Mouse (Mus musculus) bone marrow, adult 2 months (tissue): Measurements from ENCODE around the gene Brsk1. TPM values are rescaled to one million over a fixed set of nuclear protein-coding genes. Genes with fewer than 3 reads are reported as not detected.
A peak's percentile ranks its signal among the peaks of the same experiment; 100 is the strongest.

Experiments
- H3K27ac ChIP-seq: fragments of 200-500 bp; 2 replicates; pipeline ENCODE4 v1.5.1; 2012; ENCODE audit warnings: low read depth, mild to moderate bottlenecking, control low read depth, inconsistent platforms, low read length; ENCODE audit not compliant: control insufficient read depth, poor library complexity, insufficient read depth
- H3K4me1 ChIP-seq: fragments of 200-500 bp; 2 replicates; pipeline ENCODE4 v1.6.1; 2011; ENCODE audit warnings: low read length; ENCODE audit not compliant: control insufficient read depth, insufficient read depth
- H3K4me3 ChIP-seq: fragments of 200-500 bp; replicated peaks from 2 replicates; pipeline ENCODE3; 2011; ENCODE audit warnings: mild to moderate bottlenecking, low read depth, low read length, control low read depth; ENCODE audit not compliant: control insufficient read depth
- CTCF ChIP-seq: fragments of 200-500 bp; IDR thresholded peaks from 2 replicates; pipeline ENCODE4 v1.5.1; 2011; ENCODE audit warnings: low read length, control low read depth; ENCODE audit not compliant: control insufficient read depth, insufficient read depth
- POLR2A ChIP-seq: fragments of 200-500 bp; IDR thresholded peaks from 2 replicates; pipeline ENCODE4 v1.6.1; 2011; ENCODE audit warnings: low read depth, mild to moderate bottlenecking, control low read depth, low read length, borderline replicate concordance; ENCODE audit not compliant: control insufficient read depth
- WGBS: fragments of 180-500 bp; shearing (Covaris S2); methylation state at CpG from one replicate; pipeline ENCODE4 v1.1.7; 2018; 5-methylcytosine and 5-hydroxymethylcytosine counted together
- polyA plus RNA-seq: library from polyadenylated mRNA; stranded (reverse); fragments of >200 nt; gene quantifications from 2 replicates; pipeline ENCODE4 v1.2.4, GENCODE M21; 2011; ENCODE audit warnings: low replicate concordance; ENCODE audit not compliant: missing spikeins, insufficient read depth, insufficient read length

Gene Brsk1
- polyA plus RNA-seq, 1 experiment, result 3.7 TPM

DNA sequence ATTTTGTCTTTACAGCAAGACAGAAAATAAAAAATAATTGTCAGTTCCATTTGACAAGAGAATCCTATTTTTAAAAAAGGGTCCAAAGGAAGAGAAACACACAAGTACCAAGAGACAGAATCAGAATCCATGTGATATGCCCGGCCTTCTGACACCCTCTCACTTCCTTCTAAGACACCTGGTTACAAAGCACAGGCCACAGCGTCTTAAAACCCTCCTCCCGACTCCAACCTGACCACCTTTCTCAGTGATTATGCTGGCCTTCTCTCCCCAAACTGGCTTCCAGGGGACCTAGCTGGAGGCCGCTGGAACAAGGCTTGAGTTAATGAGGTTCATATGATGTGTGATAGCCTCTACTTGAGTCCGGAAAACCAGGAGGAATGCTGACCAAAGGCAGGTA, 37.1 kb upstream of the Brsk1 start:
- TF ChIP-seq CTCF (no peak), POLR2A (no peak)
- H3K4me1 ChIP-seq, result peaks cover 14% of the 10 kb centered on the region
- H3K27ac ChIP-seq, result peak overlapping the region; percentile 92
- H3K4me3 ChIP-seq, result peak overlapping the region; percentile 21
- 6% methylated on average over 5 of the region's 5 CpGs for WGBS

DNA sequence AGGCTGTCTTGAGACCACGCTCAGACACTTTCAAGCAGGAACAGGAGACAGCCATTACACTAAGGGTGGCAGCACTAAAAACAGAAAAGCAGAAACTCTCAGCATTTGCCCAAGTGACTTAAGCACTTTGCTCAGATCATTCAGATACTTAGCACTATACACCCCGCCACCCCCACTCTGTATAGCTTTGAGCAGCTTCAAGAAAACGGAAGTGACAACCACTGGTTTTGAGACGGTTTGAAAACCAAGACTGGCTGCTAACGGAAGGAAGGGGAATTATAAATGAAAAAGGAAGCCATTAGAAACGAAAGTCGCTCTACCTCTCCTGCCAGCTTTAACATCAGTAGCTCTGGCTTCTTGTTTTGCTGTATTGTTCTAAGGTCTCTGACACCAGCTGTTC, 36.6 kb upstream of the Brsk1 start:
- H3K27ac ChIP-seq, result peak overlapping the region; percentile 95
- H3K4me1 ChIP-seq, result peaks cover 14% of the 10 kb centered on the region
- H3K4me3 ChIP-seq, result peak overlapping the region; percentile 21
- TF ChIP-seq CTCF (no peak), POLR2A (no peak)
- WGBS, result 4% methylated on average over 7 of the region's 7 CpGs

DNA sequence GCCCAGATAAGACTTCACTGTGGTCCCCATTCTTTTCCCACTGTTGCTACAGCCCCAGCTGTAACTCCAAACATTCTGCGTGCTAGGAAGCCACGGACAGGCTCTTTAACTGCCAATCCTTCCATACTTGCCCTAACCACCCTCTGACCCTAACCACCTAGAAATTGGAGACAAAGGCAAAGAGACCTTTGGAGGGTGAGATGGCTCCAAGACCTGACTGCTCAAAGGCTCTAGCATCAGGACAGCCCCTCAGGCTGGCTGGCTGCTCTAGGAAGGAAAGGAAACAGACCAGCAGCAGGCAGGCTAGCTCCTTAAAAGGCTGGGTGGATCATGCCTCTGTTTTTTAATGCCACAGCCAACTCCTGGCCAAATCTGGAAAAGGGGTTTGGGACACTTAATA, 36.2 kb upstream of the Brsk1 start:
- Histone ChIP-seq H3K4me3 (peak overlapping the region; percentile 1), H3K4me1 (peaks cover 14% of the 10 kb centered on the region), H3K27ac (peak overlapping the region; percentile 95)
- no peak for TF ChIP-seq CTCF
- TF ChIP-seq POLR2A, result no peak
- 2% methylated on average over 2 of the region's 2 CpGs for WGBS

DNA sequence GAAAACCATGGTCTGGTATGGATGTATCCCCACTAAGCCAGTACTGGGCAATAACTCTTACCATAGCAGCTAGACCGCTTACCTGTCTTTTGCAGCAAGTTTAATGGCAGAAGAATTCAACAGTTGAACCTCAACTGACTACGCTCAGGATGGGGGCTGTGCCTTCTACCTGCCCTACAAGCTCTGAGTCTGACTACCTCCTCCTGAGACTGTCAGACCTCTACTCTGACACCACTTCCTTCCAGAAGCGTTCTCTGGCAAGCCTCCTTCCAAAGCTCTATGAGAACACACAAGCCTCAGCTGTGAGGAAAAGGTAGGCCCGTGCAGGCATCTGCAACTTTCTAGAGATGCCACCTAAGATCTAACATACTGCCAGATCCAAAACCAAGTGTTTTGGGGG, 35.0 kb upstream of the Brsk1 start:
- TF ChIP-seq POLR2A (no peak), CTCF (no peak)
- Histone ChIP-seq H3K27ac (peak overlapping the region; percentile 17; the same call in 1 of the 2 replicates), H3K4me1 (peaks cover 14% of the 10 kb centered on the region), H3K4me3 (no peak overlapping the region)
- 23% methylated on average over 4 of the region's 4 CpGs for WGBS

DNA sequence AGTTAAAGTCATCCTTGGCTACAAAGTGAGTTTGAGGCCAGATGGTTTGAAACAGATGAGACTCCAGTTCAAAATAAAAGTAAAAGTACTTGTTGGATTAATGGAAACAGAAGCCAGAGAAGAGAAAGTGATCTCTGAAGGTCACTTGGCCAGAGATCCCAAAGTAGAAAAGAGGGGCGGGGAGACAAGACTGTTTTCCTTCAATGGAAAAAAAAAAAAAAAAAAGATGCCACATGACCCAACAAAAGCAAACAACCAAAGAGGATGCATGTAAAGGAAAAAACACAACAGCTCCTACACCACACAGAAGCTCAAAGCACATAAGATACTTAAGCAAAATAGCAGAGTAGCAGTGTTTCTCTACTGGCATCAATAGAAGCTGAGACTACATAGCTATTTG, 34.5 kb upstream of the Brsk1 start:
- TF ChIP-seq POLR2A, result no peak
- TF ChIP-seq CTCF, result no peak
- Histone ChIP-seq H3K27ac (no peak overlapping the region), H3K4me1 (peaks cover 14% of the 10 kb centered on the region), H3K4me3 (no peak overlapping the region)
- 23% methylated on average over 1 of the region's 1 CpGs for WGBS

DNA sequence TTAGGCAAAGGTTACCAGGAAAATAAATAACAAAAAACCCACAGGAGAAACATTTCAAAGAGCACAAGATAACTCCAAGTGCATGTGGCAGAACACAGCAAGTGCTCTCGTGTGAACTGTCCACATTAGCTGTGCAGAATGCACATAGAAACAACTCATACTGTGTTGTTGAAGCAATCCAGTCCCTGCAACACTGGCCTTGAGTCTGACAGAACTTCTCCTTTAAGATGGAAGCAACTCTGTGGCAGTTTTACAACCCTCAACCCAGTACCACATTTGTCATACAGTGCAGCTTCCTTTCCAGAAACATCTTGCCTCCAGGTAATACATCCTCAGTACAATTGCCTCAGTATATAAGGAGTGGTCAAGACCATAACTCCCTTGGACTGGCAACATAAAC, 33.6 kb upstream of the Brsk1 start:
- peak overlapping the region; percentile 22 for H3K4me3 ChIP-seq
- H3K4me1 ChIP-seq, result peaks cover 9% of the 10 kb centered on the region
- TF ChIP-seq CTCF (no peak), POLR2A (no peak)
- 2% methylated on average over 1 of the region's 1 CpGs for WGBS
- no peak overlapping the region for H3K27ac ChIP-seq

DNA sequence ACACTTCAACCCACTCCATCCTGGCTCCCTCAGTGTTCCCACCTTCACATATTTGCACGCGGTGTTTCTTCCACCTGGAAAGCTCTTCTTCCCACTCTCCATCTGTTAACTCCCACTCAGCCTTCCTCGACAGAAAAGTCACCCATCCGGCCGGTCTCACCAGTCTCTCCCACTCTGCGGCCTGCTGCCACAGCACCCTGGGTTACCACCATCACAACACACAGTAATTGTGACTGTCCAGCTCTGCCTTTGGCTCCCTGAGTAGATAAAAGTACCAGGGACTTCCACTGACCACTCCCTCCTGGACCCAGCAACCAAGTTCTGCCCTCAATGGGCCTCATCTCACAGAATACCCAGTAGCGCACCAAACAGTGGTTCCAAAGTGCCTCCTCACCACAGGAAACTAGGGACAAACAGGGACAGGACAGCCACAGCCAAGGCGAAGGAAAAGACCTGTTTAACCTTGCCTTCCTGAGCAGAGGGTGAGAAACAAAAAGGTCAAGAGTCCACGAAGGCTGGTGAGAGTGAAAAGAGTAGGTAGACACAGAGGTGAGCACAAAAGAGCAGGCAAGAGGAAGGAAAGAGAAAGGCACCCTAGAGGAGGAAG, 32.8 kb upstream of the Brsk1 start:
- Histone ChIP-seq H3K27ac (peak overlapping the region; percentile 93), H3K4me3 (peak overlapping the region; percentile 86), H3K4me1 (peaks cover 7% of the 10 kb centered on the region)
- 3% methylated on average over 9 of the region's 9 CpGs for WGBS
- no peak for TF ChIP-seq CTCF
- TF ChIP-seq POLR2A, result 0 out of 2 replicates have a peak, but pooled peaks have one; percentile 10

DNA sequence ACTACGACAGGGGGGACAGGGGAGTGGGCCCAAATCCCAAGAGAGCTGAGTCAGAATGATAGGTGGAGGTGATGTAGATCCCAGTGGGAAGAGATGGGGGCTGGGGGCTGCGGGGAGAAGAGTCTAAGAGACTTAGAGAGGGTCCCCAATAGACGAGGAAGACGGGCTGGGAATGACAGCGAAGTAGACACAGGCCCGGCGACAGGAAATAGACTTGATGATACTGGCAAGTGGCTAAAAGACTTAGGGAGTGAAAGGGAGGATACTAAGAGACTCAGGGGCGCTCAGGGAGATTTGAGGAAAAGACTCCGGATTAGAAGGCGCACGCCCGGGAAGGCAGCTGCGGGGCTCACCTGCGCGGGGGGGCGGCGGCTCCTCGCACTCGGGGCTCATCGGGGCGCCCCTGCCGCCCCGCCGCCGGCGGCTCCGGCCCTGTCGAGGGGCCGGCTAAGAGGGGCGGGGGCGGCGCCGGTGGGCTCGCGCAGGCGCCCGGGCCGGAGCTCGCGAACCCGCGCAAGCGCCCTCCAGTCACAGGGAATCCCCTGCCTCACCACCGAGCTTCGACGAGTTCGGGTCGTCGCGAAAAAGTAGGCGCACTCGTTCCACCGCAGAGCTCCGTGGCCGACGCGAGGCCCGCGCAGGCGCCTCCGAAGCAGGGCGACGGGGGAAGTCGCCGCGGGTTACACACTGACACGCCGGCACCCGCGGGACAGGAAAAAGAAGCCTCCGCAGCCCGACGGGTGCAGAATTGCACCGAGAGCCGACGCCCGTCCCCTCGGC, 32.1 kb upstream of the Brsk1 start:
- H3K4me3 ChIP-seq, result peak overlapping the region; percentile 94
- under 1% methylated on average over 71 of the region's 78 CpGs for WGBS
- peaks cover 6% of the 10 kb centered on the region for H3K4me1 ChIP-seq
- peak overlapping the region; percentile 93 for H3K27ac ChIP-seq
- TF ChIP-seq CTCF, result no peak
- no peak for TF ChIP-seq POLR2A

DNA sequence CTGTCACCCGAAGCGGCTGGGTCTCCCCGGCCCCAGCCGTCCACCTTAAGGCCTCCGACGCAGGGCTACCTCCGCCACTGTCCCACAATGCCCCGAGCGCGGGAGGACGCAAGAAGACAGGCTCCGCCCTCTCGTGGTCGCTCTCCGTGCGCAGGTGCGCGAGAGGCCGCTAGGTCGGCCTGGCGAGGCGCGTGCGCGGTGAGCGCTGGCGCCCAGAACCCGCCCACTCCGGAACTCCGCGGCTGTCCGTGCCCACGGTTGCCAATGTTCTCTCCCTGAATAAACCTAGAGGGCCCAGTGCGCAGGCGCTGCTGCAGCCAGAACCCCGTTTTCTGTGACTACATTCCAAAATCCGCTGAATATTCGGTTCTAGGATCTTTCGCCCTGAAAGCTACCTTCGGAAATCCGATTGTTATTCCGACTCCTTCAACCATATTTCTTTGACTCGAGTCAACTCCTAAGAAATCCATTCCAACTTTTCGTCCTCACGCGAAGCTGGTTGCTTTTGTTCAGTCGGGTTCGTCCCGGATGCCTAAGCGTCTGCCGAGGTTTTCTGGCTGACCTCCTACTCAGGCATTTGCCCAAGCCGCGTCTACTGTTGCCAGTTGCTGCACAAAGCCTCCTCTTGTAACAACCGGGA, 31.4 kb upstream of the Brsk1 start, which contains the start of gene Ppp6r1:
Gene Ppp6r1 (minus strand): TSS at position 108 of the 640 bp plus-strand sequence.
- peak; percentile 52 for TF ChIP-seq CTCF
- TF ChIP-seq POLR2A, result peak; percentile 96
- peaks cover 4% of the 10 kb centered on the region for H3K4me1 ChIP-seq
- H3K27ac ChIP-seq, result peak within 1 kb of the TSS; percentile 93
- H3K4me3 ChIP-seq, result peak within 1 kb of the TSS; percentile 94
- WGBS, result under 1% methylated on average over 54 of the region's 54 CpGs
